Mouse (Mus musculus) erythroblast, embryonic 14.5 days (primary cell): ENCODE data around the gene Zg16. TPM values are rescaled to one million over a fixed set of nuclear protein-coding genes. Genes with fewer than 3 reads are reported as not detected.

Experiments
- H3K27me3 ChIP-seq: 2 replicates; pipeline ENCODE4 v1.6.1; 2012; ENCODE audit warnings: inconsistent platforms; ENCODE audit not compliant: control insufficient read depth
- H3K36me3 ChIP-seq: 2 replicates; pipeline ENCODE4 v1.6.1; 2012; ENCODE audit warnings: mild to moderate bottlenecking, inconsistent platforms; ENCODE audit not compliant: control insufficient read depth
- H3K4me1 ChIP-seq: 2 replicates; pipeline ENCODE4 v1.6.1; 2012; ENCODE audit warnings: inconsistent platforms; ENCODE audit not compliant: control insufficient read depth
- H3K4me3 ChIP-seq: replicated peaks from 2 replicates; pipeline ENCODE3; 2012; ENCODE audit warnings: moderate library complexity, mild to moderate bottlenecking, inconsistent platforms
- H3K9me3 ChIP-seq: 2 replicates; pipeline ENCODE4 v1.6.1; 2012; ENCODE audit warnings: low read length, inconsistent platforms, mixed read lengths; ENCODE audit not compliant: control insufficient read depth
- GATA1 ChIP-seq: IDR thresholded peaks from 2 replicates; pipeline ENCODE4 v1.6.1; 2012; ENCODE audit warnings: low read length, inconsistent platforms, mixed read lengths
- TAL1 ChIP-seq: IDR thresholded peaks from 3 replicates; pipeline ENCODE4 v1.6.1; 2012; ENCODE audit warnings: low read length, inconsistent platforms, mixed read lengths
- polyA plus RNA-seq: library from polyadenylated mRNA; stranded (reverse); fragments of >175 nt; gene quantifications from 2 replicates; pipeline ENCODE4 v1.2.3, GENCODE M21; 2012

The Zg16 gene
- polyA plus RNA-seq, 1 experiment = not detected

- TF ChIP-seq TAL1 (no peak), GATA1 (no peak)
- Histone ChIP-seq H3K36me3 (peaks cover 49% of the 10 kb centered on the region), H3K4me3 (peak overlapping the region; percentile 34), H3K27me3 (peaks cover 7% of the 10 kb centered on the region), H3K4me1 (peaks cover 74% of the 10 kb centered on the region), H3K9me3 (no peaks in the 10 kb centered on the region)
These were observed 66.6 kb downstream of the Zg16 start for GRCm38 (mm10) chr7:127020491-127020890.

GRCm38 (mm10) chr7:127020031-127020430 lies 67.1 kb downstream of the Zg16 start:
- Histone ChIP-seq H3K4me3 (no peak overlapping the region), H3K27me3 (peaks cover 7% of the 10 kb centered on the region), H3K36me3 (peaks cover 49% of the 10 kb centered on the region), H3K9me3 (no peaks in the 10 kb centered on the region), H3K4me1 (peaks cover 74% of the 10 kb centered on the region)
- TF ChIP-seq TAL1 (no peak), GATA1 (no peak)

DNA sequence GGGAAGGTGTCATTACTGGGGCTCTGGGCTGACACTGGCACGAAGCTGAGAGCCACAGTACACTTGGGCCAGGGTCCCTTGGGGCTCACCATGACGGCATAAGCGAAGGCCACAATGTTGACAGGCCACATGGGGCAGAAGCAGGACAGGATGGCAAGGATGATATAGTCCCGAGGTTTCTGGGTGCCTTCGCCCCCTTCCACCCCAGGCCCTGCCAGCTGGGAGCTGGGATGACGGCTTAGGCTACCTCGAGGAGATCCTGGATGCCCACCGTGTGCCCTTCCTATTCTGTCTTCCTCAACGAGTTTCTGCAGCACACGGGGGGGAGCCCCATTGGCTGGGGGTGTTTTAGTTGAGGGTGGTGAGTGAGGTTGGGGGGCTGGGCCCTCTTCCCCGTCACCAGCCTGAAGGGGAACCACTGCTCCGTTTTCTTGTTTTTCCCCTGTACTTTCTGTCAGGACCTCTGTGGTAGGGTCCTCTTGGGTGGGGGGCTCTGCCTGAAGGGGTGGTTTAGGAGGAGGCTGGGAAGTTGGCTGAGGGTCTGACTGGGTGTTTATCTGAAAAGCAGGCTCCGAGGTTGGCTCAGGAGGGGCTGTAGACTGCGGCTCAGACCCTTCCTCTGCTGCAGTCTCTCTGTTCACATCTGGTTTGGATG lies 67.7 kb downstream of the Zg16 start:
- peaks cover 7% of the 10 kb centered on the region for H3K27me3 ChIP-seq
- H3K36me3 ChIP-seq = peaks cover 49% of the 10 kb centered on the region
- TF ChIP-seq TAL1 = no peak
- no peak for TF ChIP-seq GATA1
- H3K9me3 ChIP-seq = no peaks in the 10 kb centered on the region
- no peak overlapping the region for H3K4me3 ChIP-seq
- peaks cover 74% of the 10 kb centered on the region for H3K4me1 ChIP-seq

- Histone ChIP-seq H3K4me3 (no peak overlapping the region), H3K9me3 (no peaks in the 10 kb centered on the region), H3K4me1 (peaks cover 73% of the 10 kb centered on the region), H3K36me3 (peaks cover 47% of the 10 kb centered on the region), H3K27me3 (peaks cover 7% of the 10 kb centered on the region)
- TF ChIP-seq GATA1 (no peak), TAL1 (no peak)
These were observed 68.5 kb downstream of the Zg16 start for GRCm38 (mm10) chr7:127018416-127019305.

- H3K27me3 ChIP-seq = peaks cover 7% of the 10 kb centered on the region
- H3K4me1 ChIP-seq = peaks cover 73% of the 10 kb centered on the region
- TF ChIP-seq TAL1 (no peak), GATA1 (no peak)
- H3K36me3 ChIP-seq = peaks cover 47% of the 10 kb centered on the region
- no peaks in the 10 kb centered on the region for H3K9me3 ChIP-seq
- H3K4me3 ChIP-seq = no peak overlapping the region
These were observed 69.2 kb downstream of the Zg16 start for GRCm38 (mm10) chr7:127017950-127018345.

DNA sequence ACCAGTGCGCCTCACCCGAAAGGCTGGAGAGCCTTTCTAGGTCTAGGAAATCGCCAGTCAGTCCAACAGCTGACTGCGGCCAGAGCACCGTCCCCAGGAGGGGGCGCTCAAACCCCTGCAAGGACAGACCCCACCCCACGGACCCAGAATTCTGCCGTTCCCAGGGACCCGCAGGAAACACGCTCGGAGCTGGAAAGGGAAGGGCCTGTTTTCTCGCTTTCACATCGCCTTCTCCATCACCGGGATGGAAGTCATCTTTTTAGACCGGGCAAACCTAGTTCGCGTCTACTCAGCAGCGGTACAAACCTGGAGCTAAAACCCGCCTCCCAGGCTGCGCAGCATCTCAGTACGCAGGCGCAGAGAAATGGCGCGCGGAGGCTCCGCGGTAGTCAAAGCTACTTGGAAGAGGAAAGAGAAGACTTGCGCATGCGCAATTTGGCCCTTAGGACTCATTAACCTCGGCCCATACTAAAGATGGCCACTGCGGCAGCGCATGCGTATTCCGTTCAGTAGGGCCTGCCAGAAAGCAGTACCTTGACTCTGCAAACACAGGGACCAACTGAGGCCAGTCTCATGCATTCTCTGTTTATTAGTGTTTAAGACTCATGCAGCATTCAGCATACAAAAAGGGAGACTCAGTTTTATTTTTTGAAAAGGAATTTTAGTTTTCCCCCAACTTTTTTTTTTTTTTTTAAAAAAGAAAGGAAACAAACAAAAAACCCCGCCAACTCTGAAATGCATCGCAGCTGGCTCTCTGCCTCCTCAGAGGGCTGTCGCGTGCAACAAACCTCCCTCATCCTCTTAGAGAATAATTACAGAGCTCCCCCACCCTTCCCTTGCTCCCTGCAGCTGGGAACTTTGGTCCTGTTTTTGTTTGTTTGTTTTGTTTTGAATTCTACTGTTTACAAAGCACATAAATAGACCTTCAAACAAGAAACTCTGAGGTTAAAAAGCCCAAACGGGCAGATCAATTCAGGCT lies 69.9 kb downstream of the Zg16 start, which contains the start of gene Pagr1a:
Gene Pagr1a (minus strand): TSS at position 382 of the 979 bp plus-strand sequence.
- Histone ChIP-seq H3K4me1 (peaks cover 71% of the 10 kb centered on the region), H3K9me3 (no peaks in the 10 kb centered on the region), H3K36me3 (peaks cover 46% of the 10 kb centered on the region), H3K27me3 (peaks cover 7% of the 10 kb centered on the region), H3K4me3 (peak within 1 kb of the TSS; percentile 81)
- TF ChIP-seq GATA1 (no peak), TAL1 (no peak)

GRCm38 (mm10) chr7:127016486-127016938 lies 70.6 kb downstream of the Zg16 start:
- Histone ChIP-seq H3K9me3 (no peaks in the 10 kb centered on the region), H3K4me3 (peak overlapping the region; percentile 81), H3K27me3 (peaks cover 7% of the 10 kb centered on the region), H3K4me1 (peaks cover 70% of the 10 kb centered on the region), H3K36me3 (peaks cover 45% of the 10 kb centered on the region)
- TF ChIP-seq GATA1 = no peak
- no peak for TF ChIP-seq TAL1

DNA sequence TGATC lies 70.8 kb downstream of the Zg16 start, which contains the start of gene Pagr1b:
Gene Pagr1b (minus strand): TSS at position 4 of the 5 bp plus-strand sequence.
- H3K36me3 ChIP-seq = peaks cover 45% of the 10 kb centered on the region
- peak within 1 kb of the TSS; percentile 81 for H3K4me3 ChIP-seq
- H3K4me1 ChIP-seq = peaks cover 70% of the 10 kb centered on the region
- peaks cover 6% of the 10 kb centered on the region for H3K27me3 ChIP-seq
- H3K9me3 ChIP-seq = no peaks in the 10 kb centered on the region
- TF ChIP-seq TAL1 = no peak
- no peak for TF ChIP-seq GATA1

DNA sequence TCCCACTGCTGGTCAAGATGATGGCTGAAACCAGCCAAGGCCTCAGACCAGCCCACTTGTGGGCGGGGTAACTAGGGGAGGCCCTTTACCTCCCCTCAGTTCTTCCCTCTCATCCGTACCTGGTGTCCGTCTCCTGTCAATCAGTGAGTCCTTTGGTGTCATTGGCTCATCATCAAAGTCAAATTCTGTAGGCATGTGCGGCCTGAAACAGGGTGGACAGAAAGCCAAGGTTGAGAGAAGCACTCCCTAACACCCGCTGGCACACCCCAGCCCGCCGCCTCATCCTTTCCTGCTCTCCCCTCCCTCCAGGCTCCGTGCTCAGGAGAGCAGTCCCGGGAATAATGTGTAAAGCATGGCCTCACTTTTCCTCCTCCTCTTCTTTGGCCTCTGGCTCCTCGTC lies 71.0 kb downstream of the Zg16 start:
- Histone ChIP-seq H3K4me1 (peaks cover 70% of the 10 kb centered on the region), H3K4me3 (peak overlapping the region; percentile 81), H3K36me3 (peaks cover 45% of the 10 kb centered on the region), H3K9me3 (no peaks in the 10 kb centered on the region), H3K27me3 (peaks cover 5% of the 10 kb centered on the region)
- no peak for TF ChIP-seq GATA1
- TF ChIP-seq TAL1 = no peak
